Mouse (Mus musculus): ENCODE results near the gene Lamtor1. TPM values are rescaled to one million over a fixed set of nuclear protein-coding genes. Genes with fewer than 3 reads are reported as not detected.

Lamtor1 gene
- polyA plus RNA-seq, 1 experiment: 235 TPM

DNA sequence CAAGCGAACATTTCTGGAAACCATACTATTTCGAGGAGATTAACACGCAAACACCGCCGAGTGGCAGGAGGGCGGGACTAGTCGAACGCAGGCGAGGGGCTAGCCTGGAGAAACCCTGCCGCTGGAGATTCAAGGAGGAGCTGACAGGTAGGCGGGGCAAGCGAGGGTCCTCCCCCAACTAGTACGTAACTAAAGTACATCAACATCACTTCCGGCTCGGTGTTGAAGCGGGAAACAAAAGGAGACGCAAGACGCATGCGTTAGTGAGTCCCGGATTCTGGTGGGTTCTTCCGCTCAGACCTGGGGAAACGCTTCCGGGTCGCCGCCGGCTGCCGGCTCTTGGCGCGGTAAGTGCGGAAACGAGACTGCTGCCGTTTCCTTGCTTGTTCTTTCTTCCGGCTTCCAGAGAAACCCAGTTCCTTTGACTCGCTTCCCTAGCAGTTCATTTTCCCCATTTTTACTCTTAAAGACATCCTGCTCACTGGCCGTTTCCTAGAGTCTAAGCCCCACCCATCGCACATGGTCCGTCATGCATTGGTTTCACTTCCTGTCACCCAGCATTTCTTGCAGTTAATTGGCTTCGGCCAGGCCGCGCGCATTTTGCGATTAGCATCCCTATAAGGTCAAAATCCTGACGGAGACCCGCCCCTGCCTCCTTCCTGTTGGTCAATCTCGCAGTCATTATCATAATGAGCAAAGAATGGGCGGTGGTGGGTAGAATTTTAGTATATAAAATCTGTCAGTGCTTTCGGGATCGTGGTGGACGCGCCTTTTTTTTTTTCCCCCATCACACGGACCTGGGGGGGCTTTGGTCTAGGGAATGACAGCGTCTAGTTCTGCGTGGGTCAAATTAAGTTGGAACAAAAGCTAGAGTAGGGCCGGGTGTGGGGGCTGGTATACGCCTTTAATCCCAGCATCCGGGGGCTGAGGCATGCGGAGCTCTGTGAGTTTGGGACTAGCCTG lies 9.3 kb upstream of the Lamtor1 start:
- under 1% methylated on average over 57 of the region's 57 CpGs for WGBS

DNA sequence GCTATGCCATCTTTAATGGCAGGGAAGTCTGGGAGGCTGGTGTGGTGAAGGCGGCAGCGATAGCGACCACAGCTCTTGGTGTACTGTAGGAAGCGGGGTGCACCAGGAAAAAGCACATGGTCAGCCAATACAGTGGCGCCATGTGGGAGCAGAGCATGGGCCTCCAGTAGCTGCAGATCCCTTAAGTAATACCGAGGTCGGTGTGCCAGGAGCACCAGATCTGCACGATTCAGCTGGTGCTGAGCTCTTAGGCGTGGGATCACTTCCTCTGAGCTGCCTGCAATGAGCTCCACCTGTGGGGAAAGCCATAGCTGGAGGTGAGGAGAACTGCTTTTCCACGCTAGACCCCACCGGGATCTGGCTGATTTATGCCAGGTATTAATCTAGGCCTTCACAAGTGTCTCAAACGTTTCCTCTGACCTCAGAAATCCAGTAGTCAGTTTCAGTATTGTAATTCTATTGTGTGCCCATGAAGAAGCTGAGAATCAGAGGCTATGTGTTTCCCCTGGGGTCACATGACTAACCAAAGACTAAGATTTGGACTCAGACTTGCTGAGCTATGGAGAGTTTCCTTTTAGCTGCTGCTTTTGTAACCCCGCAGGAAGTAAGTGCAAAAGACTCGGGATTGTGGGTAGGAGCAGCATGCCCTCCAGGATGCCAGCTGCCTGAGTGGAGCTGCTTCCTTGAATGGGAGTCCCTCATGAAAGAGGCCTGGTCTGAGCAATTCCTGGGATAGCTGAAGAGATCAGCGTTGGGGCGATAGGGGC lies 5.2 kb upstream of the Lamtor1 start:
- H3K27me3 ChIP-seq (ENCODE audit: control insufficient read depth, insufficient read depth, low read length): no peaks in the 10 kb centered on the region
- no peaks in the 10 kb centered on the region for H3K36me3 ChIP-seq (ENCODE audit: control insufficient read depth, insufficient read depth, low read length)
- peaks cover 6% of the 10 kb centered on the region for H3K4me1 ChIP-seq (replicated peaks; ENCODE audit: control insufficient read depth, insufficient read depth, low read length)
- no peak overlapping the region for H3K27ac ChIP-seq (ENCODE audit: control insufficient read depth, insufficient read depth, low read length)
- DNase-seq: no peak
- 92% methylated on average over 16 of the region's 16 CpGs for WGBS
- TF ChIP-seq POLR2A (IDR thresholded peaks at IDR 0.05; ENCODE audit: control insufficient read depth, extremely low read depth, insufficient read depth, low read length, poor library complexity) (no peak), CTCF (IDR thresholded peaks at IDR 0.05; ENCODE audit: borderline replicate concordance, control insufficient read depth, extremely low read depth, insufficient read depth, low read length, poor library complexity) (no peak)
- H3K4me3 ChIP-seq (ENCODE audit: control insufficient read depth, insufficient read depth, low read length): no peak overlapping the region

More for the DNA sequence above, 9.3 kb upstream of the Lamtor1 start:
- Histone ChIP-seq H3K4me3 (ENCODE audit: control insufficient read depth, insufficient read depth, low read length) (peak overlapping the region; percentile 58), H3K4me1 (replicated peaks; ENCODE audit: control insufficient read depth, insufficient read depth, low read length) (peaks cover 7% of the 10 kb centered on the region), H3K36me3 (ENCODE audit: control insufficient read depth, insufficient read depth, low read length) (no peaks in the 10 kb centered on the region), H3K27ac (ENCODE audit: control insufficient read depth, insufficient read depth, low read length) (peak overlapping the region; percentile 74), H3K27me3 (ENCODE audit: control insufficient read depth, insufficient read depth, low read length) (no peaks in the 10 kb centered on the region)
- TF ChIP-seq CTCF (IDR thresholded peaks at IDR 0.05; ENCODE audit: borderline replicate concordance, control insufficient read depth, extremely low read depth, insufficient read depth, low read length, poor library complexity) (0 out of 2 replicates have a peak, but pooled peaks have one; percentile 28), POLR2A (IDR thresholded peaks at IDR 0.05; ENCODE audit: control insufficient read depth, extremely low read depth, insufficient read depth, low read length, poor library complexity) (peak; percentile 44; the same call in 1 of the 2 replicates)
- DNase-seq: peak; percentile 97

DNA sequence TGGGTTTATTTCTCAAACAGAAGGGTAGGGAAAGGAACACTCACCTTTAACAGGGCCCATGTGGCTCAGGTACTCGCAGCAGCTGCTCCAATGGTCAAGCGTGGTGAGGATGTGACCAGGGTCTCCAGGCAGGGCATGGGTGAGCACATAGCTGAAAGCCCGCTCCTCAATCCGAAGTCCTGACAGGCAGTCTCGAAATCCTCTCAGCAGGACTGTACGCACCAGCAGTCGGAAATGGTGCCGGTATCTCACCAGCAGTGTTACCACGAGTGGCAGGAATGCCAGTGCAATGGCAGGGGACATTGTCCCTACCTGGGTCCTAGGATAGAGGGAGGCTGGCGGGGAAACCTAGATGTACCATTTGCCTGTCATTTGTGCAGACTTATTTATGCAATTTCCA lies 3.7 kb upstream of the Lamtor1 start:
- Histone ChIP-seq H3K4me3 (ENCODE audit: control insufficient read depth, insufficient read depth, low read length) (no peak overlapping the region), H3K4me1 (replicated peaks; ENCODE audit: control insufficient read depth, insufficient read depth, low read length) (peaks cover 8% of the 10 kb centered on the region), H3K36me3 (ENCODE audit: control insufficient read depth, insufficient read depth, low read length) (no peaks in the 10 kb centered on the region), H3K27me3 (ENCODE audit: control insufficient read depth, insufficient read depth, low read length) (no peaks in the 10 kb centered on the region), H3K27ac (ENCODE audit: control insufficient read depth, insufficient read depth, low read length) (no peak overlapping the region)
- no peak for DNase-seq
- 98% methylated on average over 10 of the region's 10 CpGs for WGBS
- no peak for TF ChIP-seq CTCF (IDR thresholded peaks at IDR 0.05; ENCODE audit: borderline replicate concordance, control insufficient read depth, extremely low read depth, insufficient read depth, low read length, poor library complexity)
- no peak for TF ChIP-seq POLR2A (IDR thresholded peaks at IDR 0.05; ENCODE audit: control insufficient read depth, extremely low read depth, insufficient read depth, low read length, poor library complexity)

DNA sequence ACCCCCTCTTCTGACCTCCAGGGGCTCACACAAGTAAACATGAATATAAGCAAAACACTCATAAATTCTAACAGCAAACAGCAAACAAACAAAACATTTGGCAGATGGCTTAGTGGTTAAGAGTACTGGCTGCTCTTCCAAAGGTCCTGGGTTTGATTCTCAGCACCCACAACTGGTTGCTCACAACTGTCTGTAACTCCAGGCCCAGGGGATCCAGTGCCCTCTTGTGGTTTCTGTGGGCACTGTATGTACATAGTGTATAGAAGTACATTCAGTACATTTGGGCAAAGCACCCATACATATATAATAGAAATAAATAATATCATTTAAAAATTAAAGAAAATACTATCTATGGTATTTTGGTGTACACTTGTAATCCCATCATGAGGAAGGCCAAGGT lies 2.9 kb upstream of the Lamtor1 start:
- Histone ChIP-seq H3K27ac (ENCODE audit: control insufficient read depth, insufficient read depth, low read length) (no peak overlapping the region), H3K4me3 (ENCODE audit: control insufficient read depth, insufficient read depth, low read length) (no peak overlapping the region), H3K4me1 (replicated peaks; ENCODE audit: control insufficient read depth, insufficient read depth, low read length) (peaks cover 6% of the 10 kb centered on the region), H3K36me3 (ENCODE audit: control insufficient read depth, insufficient read depth, low read length) (no peaks in the 10 kb centered on the region), H3K27me3 (ENCODE audit: control insufficient read depth, insufficient read depth, low read length) (no peaks in the 10 kb centered on the region)
- TF ChIP-seq POLR2A (IDR thresholded peaks at IDR 0.05; ENCODE audit: control insufficient read depth, extremely low read depth, insufficient read depth, low read length, poor library complexity) (no peak), CTCF (IDR thresholded peaks at IDR 0.05; ENCODE audit: borderline replicate concordance, control insufficient read depth, extremely low read depth, insufficient read depth, low read length, poor library complexity) (no peak)
- DNase-seq: no peak

DNA sequence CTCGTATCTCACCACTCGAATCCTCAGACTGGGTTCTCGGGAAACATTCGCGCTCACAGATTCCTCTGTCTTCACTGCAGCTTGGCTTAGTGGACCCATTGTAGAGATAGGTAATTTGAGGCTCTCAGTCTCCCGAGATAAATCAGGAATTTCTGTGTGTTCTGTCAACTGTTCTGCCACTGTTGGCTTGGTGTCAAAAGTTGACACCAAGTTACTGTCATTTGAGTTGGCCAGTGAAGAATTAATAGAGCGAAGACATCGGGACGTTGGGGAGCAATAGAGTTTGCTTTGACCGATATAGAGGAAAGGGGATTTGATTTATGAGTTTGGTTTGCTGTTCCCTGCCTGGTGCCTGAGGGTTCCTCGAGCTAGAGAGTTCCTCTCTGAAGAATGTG lies 580 bp downstream of the Lamtor1 start, which contains the start of gene Tomt:
Tomt (minus strand) TSS at position 73 of the 395 bp plus-strand sequence.
- H3K27me3 ChIP-seq (ENCODE audit: control insufficient read depth, insufficient read depth, low read length): no peaks in the 10 kb centered on the region
- TF ChIP-seq POLR2A (IDR thresholded peaks at IDR 0.05; ENCODE audit: control insufficient read depth, extremely low read depth, insufficient read depth, low read length, poor library complexity) (no peak), CTCF (IDR thresholded peaks at IDR 0.05; ENCODE audit: borderline replicate concordance, control insufficient read depth, extremely low read depth, insufficient read depth, low read length, poor library complexity) (no peak)
- DNase-seq: no peak
- peak within 1 kb of the TSS; percentile 80 for H3K27ac ChIP-seq (ENCODE audit: control insufficient read depth, insufficient read depth, low read length)
- peaks cover 4% of the 10 kb centered on the region; the same call in 1 of the 2 replicates for H3K36me3 ChIP-seq (ENCODE audit: control insufficient read depth, insufficient read depth, low read length)
- peak within 1 kb of the TSS; percentile 87 for H3K4me3 ChIP-seq (ENCODE audit: control insufficient read depth, insufficient read depth, low read length)
- WGBS: 2% methylated on average over 11 of the region's 11 CpGs
- H3K4me1 ChIP-seq (replicated peaks; ENCODE audit: control insufficient read depth, insufficient read depth, low read length): peaks cover 6% of the 10 kb centered on the region

DNA sequence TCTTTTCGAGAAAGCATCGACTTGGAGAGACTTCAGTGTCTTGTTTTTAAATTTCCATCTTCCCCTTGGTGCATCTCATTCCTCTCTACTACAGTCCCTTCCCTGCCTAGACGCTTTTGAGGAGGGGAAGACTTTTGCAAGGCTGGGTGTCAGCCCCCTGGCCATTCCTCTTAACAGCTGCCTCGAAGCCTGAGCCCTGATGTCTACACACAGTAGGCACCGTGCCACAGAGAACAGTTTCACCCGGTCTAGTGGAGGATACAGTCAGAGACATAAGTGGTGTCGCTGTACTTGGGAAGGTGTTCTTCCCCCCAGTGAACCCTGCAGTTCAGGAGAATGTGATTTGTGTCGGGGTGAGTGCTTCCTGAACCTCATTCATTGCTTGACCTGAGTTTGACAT lies 992 bp downstream of the Lamtor1 start:
- H3K36me3 ChIP-seq (ENCODE audit: control insufficient read depth, insufficient read depth, low read length): peaks cover 6% of the 10 kb centered on the region; the same call in 1 of the 2 replicates

More for the DNA sequence above, 992 bp downstream of the Lamtor1 start:
- Histone ChIP-seq H3K4me1 (replicated peaks; ENCODE audit: control insufficient read depth, insufficient read depth, low read length) (peaks cover 6% of the 10 kb centered on the region), H3K27ac (ENCODE audit: control insufficient read depth, insufficient read depth, low read length) (no peak overlapping the region), H3K27me3 (ENCODE audit: control insufficient read depth, insufficient read depth, low read length) (no peaks in the 10 kb centered on the region), H3K4me3 (ENCODE audit: control insufficient read depth, insufficient read depth, low read length) (0 out of 2 replicates have a peak overlapping the region, but pooled peaks have one; percentile 7)
- no peak for DNase-seq
- TF ChIP-seq POLR2A (IDR thresholded peaks at IDR 0.05; ENCODE audit: control insufficient read depth, extremely low read depth, insufficient read depth, low read length, poor library complexity): no peak
- 3% methylated on average over 8 of the region's 8 CpGs for WGBS
